Mouse (Mus musculus) cerebellum, postnatal 4 days (tissue): ENCODE results near the gene 3110040M04Rik.
"Not testable (repeated sequence)": the region's sequence is repeated elsewhere in the genome, so short reads cannot be mapped to it uniquely, and the experiment has no call there.

Source experiments
- DNase-seq, 2 experiments: peaks; one replicate each; pipeline ENCODE4 v3.0.0; 2022; ENCODE audit warnings: low spot score in 2 of 2, mixed read lengths in 1 of 2

3110040M04Rik gene

DNA sequence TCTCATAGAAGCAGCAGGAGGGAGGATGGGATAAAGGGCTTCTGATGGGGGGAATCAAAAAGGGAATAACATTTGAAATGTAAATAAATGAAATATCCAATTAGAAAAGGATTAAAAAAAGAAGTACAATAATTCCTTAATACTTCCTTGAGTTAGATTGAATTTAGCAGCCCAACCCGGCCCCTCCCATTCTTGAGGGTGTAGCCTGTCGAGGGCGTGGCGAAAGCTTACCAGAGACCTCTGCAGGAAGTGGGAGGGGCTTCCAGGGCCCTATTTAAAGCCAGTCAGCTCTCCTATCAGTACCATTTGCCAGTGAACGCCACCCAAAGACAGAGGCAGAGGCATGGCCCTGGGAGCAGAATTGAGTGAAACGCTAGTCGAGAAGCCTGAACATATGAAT lies 11.8 kb upstream of the 3110040M04Rik start, which contains the start of gene Gm8947:
Gm8947 (plus strand) TSS at position 302 of the 400 bp plus-strand sequence.
- not testable (repeated sequence) for DNase-seq

DNA sequence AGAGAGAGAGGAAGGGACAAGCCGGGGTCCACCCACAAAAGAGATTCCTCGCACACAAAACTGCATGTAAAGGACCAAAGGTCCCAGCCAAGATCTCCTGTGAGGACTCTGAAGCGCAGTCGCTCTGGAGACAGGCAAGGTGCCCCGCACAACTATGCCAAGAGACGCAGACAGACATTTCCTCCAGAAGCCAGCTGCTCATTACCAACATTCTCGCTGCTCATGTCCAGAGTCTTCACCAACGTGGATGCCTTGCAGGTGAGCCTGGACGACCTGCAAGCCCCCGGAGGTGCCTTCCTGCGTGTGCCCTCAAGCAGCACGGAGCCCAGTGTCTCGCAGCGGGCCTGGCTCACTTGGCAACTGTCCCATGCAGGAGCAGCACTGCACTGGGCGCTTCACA lies 11.2 kb upstream of the 3110040M04Rik start:
- not testable (repeated sequence) for DNase-seq

DNA sequence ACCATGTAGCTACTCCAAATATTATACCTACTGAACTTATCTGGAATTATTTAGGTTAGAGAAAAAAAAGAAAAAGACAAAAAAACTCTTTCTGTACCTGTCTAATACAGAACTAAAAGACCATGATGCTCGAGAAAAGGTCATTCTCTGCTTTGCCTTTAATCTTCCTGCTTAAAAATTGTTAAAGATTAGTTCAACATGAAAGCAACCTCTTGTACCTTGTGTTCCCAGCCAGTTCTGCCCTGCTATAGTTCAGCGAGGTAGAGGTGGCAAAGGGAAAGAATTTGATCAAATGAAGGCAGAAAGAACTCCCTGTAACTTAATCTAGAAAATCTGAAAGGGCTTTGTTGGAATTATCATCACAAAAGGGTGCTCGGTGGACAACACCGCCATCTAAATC lies 7.9 kb upstream of the 3110040M04Rik start:
- not testable (repeated sequence) for DNase-seq

DNA sequence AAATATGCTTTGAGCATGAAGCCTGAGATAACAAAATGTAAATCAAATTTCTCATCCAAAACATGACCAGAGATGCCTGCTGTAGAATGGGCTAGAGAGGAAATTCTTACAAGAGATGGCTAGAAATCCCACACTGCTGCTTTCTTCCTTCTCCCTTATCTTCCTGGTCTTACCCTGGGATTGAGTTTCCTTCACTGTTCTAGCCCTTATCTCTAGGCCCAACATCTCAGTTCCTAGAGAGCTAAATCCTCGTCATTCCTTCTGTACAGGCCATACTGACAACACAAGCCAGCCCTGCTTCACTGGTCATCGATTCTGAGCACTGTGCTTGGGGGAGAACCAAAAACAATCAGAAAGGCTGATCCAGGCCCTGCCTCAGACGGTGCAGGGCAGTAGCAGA lies 7.2 kb upstream of the 3110040M04Rik start:
- DNase-seq = not testable (repeated sequence)

DNA sequence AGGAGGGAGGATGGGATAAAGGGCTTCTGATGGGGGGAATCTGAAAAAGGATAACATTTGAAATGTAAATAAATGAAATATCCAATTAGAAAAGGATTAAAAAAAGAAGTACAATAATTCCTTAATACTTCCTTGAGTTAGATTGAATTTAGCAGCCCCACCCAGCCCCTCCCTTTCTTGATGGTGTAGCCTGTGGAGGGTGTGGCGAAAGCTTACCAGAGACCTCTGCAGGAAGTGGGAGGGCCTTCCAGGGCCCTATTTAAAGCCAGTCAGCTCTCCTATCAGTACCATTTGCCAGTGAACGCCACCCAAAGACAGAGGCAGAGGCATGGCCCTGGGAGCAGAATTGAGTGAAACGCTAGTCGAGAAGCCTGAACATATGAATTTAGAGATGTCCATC lies 5.8 kb upstream of the 3110040M04Rik start, which contains the start of gene Gm47995:
Gm47995 (plus strand) TSS at position 329 of the 400 bp plus-strand sequence.
- DNase-seq = not testable (repeated sequence)

DNA sequence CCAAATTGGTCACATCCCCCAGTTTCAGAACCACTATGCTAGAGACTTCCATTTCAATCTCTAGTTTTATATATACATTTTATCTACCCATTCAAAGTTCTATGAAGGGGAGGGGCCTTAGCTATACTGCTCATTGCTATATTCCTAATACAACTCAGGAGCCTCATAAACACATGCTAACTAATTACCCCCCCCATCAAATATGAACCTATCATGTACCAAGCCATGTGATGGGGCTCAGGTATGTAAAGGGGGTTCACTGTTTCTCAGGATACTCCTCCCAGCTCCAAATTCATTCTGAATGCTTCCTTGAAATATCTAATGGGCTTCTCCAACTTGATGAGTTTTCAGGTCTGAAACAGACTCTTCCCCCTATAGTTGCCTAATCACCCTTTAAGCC lies 3.3 kb upstream of the 3110040M04Rik start:
- not testable (repeated sequence) for DNase-seq

DNA sequence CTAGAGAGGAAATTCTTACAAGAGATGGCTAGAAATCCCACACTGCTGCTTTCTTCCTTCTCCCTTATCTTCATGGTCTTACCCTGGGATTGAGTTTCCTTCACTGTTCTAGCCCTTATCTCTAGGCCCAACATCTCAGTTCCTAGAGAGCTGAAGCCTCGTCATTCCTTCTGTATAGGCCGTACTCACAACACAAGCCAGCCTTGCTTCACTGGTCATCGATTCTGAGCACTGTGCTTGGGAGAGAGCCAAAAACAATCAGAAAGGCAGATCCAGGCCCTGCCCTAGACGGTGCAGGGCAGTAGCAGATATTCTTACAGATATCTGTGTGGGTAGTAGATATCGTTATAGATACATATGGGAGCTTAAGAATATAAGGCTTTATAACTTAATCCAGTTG lies 1.1 kb upstream of the 3110040M04Rik start:
- DNase-seq = not testable (repeated sequence)

DNA sequence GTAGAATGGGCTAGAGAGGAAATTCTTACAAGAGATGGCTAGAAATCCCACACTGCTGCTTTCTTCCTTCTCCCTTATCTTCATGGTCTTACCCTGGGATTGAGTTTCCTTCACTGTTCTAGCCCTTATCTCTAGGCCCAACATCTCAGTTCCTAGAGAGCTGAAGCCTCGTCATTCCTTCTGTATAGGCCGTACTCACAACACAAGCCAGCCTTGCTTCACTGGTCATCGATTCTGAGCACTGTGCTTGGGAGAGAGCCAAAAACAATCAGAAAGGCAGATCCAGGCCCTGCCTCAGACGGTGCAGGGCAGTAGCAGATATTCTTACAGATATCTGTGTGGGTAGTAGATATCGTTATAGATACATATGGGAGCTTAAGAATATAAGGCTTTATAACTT lies 4.6 kb downstream of the 3110040M04Rik start:
- DNase-seq = not testable (repeated sequence)

DNA sequence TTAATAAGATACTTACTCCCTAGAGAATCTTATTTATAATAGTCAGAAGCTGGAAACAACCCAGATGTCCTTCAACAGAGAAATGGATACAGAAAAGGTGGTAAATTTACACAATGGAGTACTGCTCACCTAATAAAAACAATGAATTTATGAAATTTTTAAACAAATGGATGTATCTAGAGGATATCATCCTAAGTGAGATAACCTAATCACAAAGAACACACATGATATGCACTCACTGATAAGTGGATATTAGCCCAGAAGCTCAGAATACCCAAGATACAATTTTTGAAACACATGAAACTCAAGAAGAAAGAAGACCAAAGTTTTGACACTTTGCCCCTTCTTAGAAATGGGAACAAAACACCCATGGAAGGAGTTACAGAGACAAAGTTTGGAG lies 5.0 kb downstream of the 3110040M04Rik start:
- DNase-seq = not testable (repeated sequence)

DNA sequence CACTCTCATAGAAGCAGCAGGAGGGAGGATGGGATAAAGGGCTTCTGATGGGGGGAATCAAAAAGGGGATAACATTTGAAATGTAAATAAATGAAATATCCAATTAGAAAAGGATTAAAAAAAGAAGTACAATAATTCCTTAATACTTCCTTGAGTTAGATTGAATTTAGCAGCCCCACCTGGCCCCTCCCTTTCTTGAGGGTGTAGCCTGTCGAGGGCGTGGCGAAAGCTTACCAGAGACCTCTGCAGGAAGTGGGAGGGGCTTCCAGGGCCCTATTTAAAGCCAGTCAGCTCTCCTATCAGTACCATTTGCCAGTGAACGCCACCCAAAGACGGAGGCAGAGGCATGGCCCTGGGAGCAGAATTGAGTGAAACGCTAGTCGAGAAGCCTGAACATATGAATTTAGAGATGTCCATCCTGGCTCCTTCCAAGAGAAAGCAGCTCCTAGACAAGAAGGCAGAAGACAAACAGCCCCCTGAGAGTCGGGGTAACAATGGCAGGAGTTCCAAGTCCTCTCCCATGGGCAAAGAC lies 6.0 kb downstream of the 3110040M04Rik start, which contains the start of gene Gm47996:
Gm47996 (plus strand) TSS at position 308 of the 532 bp plus-strand sequence.
- DNase-seq = not testable (repeated sequence)

DNA sequence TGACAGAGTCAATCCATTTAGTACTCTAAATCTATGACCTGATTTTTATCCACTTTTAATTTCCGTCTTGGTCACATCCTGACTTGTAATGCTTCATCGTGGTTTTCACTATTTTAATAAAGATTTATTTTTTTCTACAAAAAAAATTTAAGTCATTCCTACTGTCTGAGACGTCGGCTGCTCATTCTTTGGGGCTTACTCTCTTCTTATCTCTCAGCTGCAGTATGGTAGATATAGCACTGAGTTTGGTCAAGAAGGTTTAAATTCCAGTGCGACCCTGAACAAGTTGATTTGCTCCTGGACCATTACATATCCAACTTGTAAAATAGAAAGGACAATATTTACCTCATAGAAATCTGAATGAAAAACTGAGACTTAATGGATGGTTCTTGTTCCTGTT lies 7.7 kb downstream of the 3110040M04Rik start:
- DNase-seq = not testable (repeated sequence)

DNA sequence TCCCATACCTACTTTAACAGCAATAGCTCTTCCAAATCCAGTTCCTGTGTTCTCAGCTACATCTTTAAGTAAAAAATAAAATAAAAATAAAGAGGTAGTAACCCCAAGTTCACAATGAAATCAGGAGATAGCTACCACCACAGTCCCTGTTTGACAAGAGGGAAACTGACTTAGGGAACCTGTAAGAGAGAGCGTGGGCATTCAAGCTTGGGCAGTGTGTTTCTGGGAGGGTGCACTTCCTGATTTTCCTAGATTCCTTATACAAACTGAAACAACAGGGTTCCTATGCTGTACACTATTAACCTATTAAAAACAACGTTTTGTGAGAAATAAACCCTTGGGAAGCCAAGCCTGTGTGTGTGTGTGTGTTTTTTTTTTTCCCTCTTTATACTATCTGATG lies 10.9 kb downstream of the 3110040M04Rik start:
- DNase-seq = no peak

DNA sequence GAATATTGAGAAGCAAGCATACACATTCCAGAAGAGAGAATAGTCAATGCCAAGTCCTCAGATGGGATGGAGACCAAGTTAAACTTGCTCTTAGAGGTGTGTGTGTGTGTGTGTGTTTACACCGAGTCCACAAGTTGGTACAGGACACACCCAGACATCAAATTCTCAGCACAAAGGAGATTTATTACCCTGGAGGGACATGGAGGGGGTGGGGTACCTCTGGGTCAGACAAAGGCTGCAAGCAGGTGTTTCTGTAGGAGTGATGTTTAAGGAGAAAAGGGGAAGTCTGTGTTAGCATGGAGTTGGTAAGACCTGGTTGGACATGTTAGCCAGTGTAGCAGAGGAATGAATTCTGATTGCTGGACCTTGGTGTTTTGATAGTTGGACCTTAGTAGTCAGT lies 12.1 kb downstream of the 3110040M04Rik start:
- DNase-seq = no peak

DNA sequence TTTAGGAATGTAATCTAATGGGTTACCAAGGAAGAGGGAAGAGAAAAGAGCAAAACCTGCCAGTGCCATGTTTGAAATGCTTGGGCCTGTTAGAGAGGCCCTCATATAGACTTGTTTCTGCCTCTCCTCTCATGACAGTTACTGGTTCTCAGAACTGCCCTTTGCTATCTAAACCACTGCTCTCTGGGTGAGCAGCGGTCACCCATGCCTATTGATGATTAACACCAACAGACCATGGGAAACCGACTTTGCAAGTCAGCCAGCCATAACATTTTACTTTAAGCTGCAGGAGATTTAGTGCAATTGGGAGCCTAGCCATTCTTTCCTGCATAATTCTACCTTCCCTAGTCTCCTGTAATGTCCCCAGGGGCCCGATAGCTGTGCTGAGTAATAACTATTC lies 12.5 kb downstream of the 3110040M04Rik start:
- no peak for DNase-seq

DNA sequence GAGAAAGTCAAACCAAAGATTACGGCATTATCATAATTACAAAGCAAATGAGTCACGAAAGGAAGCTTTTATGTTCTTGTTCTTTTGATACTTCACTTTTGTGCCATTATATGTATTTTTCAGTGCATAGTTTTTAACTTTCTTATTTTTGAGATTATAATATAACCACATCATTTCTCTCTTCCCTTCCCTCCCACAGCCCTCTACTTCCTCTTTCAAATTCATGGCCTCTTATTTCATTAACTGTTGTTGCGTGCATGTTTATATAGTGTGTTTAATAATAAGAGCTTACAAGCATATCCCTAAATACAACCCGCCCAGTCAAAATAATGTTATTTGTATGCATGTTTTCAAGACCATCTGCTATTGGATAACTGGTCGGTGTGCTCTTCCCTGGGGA lies 15.1 kb downstream of the 3110040M04Rik start:
- DNase-seq = no peak

DNA sequence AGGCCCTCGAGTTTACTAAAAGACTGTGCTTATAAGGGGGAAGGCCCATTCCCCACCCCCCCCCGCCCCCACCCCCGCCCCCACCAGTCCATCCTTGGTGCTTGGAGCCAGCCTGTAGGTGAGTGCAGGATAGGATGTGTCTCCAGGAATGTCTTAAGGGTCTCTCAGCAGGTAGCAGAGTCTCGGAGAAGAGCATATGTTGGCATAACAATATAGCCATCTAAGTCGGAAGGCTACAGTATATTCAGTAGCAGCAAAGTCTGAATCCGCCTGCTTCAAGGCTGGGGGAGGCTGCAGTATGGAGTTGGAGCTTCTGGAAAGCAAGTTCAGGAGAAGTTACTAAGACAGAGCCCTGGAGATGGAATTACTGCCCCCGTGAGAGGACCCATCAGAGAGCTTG lies 16.2 kb downstream of the 3110040M04Rik start:
- DNase-seq = no peak

DNA sequence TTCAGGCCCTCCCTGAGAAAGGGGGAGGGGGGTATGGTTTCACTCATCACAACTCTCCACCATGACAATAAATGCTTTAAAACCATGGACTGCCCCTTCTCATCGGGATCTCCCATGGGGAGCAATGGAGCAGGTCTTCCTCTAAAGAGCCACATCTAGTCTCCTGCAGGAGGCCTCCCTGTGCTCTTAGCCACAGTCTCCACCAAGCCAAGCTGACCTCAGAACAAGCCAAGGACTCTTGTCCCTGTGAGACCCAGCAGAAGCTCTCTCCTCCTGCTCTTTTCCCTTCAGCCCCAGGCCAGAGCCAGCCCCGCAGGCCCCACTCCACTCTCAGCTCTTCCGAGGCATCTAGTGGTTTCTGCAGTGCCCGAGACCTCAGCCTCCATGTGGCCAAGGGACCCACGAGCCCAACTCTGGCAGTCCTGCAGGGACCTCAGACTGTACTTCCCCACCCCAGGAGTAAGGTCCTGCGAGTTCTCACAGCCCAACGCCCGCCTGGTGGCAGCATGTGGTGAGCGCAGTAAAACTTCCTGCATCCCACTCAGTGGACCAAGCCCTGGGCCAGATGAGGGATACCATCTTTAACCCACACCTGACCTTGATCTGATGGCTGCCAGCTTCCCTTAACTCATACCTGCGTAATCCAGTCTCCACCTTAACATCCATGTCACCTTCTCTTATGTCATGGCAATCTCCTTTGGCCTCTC lies 18.8 kb downstream of the 3110040M04Rik start:
- DNase-seq = no peak

DNA sequence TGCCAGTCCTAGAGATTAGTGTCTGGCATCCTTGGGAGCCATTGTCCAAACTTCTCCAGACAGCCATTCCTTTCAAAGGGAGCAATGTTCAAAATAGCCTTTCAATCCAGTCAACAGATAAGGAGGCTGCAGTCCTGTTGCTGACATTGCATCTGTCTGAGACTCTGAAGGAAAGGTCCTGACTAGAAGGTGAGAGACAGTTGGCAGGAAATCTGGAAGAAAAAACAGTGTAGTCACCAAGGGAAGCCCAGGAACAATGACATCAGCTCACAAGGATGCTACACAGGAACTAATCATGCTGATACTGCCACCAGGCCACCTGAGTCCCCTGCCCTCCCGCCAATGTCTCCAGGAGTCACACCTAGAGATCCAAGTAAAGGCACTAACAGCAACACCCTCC lies 19.5 kb downstream of the 3110040M04Rik start:
- DNase-seq = no peak

DNA sequence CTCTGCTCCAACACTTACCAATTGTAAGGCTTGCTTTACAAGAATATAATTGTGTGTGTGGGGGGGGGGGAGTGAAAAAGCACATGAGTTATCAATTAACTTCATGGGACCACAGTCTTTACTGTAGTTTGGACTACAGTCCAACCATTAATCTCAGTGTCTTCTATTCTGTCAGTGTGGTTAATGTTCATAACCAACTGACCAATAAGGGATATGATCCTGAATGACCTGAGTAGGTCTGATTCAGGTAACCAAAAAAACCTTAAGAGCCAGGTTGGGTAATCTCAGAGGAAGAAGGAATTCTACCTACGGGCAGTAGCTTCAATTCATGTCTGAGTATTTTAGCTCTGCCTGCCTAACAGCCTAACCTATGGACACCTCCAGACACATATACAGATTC lies 20.6 kb downstream of the 3110040M04Rik start:
- no peak for DNase-seq

DNA sequence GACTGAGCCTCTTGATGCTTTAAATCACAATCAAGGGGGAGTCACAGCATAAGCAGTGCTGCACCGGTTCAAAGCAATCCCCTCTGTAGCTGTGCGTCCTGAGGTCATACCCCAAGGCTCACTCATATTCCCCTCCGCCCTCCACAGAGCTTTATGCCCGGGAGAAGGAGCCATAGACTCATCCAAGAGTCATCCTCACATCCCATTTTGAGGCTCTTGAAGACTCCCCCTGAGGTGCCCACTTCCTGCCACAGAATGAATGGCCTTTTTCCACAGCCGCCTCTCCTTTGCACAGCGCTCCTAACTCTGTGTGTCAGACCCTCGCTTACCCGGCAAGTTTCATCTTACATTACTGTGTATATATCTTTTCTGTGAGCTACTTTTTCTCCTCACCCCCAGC lies 23.6 kb downstream of the 3110040M04Rik start:
- no peak for DNase-seq

DNA sequence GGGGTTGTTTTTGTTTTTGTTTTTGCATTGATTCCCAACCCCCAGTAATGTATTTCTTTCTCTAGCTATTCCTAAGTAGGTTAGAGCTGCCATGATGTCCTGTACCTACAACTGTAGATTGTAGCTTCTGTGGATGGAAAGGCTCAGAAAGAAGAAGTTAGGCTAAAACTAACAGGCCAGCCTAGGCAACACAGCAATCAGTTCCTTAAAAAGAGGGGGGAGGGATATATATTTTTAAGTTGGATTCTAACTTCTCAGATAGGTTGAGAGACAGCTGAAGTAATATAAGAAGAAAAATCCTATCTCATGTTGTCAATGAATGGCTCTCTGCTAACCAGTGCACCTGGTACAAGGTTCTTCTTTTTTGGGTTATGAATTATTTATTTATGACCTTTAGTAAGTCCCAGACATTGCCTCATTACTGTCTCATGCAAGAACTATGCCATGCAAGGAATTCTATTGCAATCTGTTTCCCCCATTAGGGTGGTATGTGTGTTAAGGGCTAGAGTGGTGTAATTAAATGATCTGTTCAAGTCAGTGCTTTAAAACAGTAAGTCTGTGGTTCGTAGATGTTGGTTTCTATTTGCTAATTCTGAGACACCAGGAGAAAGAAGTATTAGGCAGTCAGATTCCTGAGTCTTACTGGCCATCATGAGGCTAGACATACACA lies 24.5 kb downstream of the 3110040M04Rik start:
- no peak for DNase-seq

DNA sequence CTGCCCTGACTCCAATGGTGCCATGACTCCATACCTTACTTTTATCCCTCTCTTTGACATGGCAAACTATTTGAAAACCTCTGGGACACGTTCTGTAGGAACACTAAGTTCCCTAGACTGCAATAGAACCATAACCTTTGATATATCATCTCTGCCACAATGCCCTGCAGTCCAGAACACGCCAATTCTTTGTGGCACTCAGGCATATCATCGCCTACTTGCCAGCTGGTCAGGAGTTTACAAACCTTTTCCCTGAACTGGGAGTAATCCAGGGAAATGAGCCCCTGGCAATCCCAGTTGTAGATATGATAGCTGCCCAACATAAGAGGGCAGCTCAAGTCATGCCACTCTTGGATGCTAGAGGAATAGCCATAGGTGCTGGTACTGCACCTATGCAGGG lies 28.4 kb downstream of the 3110040M04Rik start:
- DNase-seq = no peak

DNA sequence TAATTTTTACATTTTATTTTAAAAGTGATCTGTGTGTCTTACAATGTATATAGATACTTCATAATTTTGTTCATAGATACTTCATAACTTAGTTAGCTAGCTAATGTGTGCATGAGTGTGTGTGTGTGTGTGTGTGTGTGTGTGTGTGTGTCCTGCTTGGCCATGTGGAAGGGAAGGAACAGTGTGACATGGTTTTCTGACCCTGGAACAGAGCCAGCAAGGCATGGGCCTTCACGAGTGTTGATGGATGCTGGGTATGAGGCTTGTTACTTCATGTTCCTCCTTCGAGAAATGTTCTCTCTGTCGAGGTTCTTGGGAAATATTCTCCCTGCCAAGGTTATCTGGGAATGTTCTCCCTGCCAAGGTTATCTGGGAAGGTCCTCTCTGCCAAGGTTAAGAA lies 29.8 kb downstream of the 3110040M04Rik start:
- DNase-seq = no peak
